Mouse (Mus musculus): ENCODE results near the gene Kat2a.

Kat2a gene

DNA sequence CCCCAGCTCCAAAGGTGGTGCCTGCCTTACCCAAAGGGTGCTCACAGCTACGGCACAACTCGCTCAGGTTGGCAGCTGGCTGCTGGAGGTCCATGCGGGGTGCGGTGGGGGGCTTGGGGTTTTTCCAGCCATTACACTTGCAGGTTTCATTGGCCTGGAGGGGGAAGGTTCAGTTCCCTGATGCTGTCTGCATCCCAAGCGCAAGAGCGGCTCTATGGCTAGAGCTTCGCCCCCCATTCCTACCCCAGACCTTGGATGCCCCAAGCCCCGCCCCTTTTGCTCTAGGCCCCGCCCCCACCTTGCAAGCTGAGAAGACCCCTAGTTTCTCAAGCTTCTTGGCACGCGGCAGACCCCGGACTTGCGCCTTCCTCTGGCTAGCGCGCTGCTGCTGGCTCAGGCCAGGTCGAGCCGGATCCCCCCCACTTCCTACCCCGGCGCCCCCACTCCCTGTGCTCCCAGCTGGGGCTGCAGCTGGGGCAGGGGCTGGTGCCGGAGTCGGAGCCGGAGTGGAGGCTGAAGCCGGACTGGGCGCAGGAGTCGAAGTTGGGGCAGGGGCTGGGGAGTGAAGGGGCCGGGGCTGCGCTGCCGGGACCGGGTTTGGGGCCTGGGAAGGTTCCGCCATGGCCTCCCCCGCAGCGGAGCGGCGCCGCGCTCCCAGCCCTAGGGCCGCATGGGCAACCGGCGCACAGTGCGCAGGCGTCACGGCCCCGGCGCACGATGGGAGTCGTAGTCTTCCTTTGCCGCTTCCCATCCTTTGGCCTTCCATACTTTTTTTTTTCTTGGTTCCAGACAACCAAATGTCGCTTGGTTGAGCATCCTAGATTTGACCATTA, at the start of gene Kat2a:
Gene Kat2a (minus strand): TSS at position 683 of the 833 bp plus-strand sequence.
- DNase-seq (ENCODE audit: low read depth, low spot score) = peak; percentile 47

DNA sequence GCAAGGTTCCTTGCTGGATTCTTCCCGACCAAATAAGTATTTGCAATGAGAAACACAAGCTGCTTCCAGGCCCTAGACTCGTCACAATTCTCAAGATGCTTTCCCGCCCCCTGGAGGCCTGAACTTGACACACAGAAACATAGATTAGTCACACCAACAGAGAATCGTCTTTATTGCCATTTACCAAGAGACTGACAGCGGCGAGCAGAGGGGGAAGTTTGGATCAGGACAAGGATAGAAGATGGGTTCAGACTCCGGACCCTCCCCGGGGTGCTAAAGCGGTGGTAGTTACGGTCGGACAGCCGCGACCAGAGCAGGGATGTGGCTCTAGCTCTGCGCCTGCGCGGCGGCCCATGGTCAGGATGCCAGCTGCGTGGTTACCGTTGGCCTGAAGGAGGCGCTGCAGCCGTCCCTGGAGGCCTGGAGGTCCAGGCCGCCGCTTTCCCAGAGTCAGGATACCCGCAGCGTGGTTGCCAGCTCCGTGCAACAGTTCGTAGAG, 49.3 kb upstream of the Kat2a start:
- peak; percentile 40 for DNase-seq (ENCODE audit: low read depth, low spot score)

DNA sequence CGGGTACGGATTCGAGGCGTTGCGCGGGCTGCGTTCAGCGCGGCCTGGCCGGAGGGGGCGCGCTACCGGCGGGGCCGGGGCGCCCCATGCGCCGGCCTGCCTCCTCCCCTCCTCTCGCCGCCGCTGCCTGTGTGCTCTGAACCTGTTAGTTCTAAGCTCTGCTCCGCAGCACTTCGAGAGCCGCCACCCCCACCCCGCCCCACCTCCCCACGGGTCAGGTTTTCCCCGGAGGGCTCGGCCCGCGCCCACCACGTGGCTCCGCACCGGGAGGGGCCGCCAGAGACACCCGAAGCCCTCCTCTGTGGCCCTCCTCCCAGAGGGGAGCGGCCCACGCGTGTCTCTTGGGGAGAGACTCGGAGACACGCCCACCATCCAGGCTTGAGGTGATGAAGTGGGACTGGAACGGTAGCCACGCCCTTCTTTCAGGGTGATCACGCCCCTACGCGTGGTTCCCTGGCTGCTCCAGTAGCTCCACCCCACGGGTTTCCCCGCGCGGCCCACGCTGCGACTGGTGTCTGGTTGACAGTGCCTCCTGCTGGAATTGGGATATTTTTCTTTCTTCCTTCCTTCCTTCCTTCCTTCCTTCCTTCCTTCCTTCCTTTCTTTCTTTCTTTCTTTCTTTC, 47.5 kb upstream of the Kat2a start, which contains the start of gene Kcnh4:
Gene Kcnh4 (minus strand): TSS at position 332 of the 623 bp plus-strand sequence.
- peak; percentile 49 for DNase-seq (ENCODE audit: low read depth, low spot score)

DNA sequence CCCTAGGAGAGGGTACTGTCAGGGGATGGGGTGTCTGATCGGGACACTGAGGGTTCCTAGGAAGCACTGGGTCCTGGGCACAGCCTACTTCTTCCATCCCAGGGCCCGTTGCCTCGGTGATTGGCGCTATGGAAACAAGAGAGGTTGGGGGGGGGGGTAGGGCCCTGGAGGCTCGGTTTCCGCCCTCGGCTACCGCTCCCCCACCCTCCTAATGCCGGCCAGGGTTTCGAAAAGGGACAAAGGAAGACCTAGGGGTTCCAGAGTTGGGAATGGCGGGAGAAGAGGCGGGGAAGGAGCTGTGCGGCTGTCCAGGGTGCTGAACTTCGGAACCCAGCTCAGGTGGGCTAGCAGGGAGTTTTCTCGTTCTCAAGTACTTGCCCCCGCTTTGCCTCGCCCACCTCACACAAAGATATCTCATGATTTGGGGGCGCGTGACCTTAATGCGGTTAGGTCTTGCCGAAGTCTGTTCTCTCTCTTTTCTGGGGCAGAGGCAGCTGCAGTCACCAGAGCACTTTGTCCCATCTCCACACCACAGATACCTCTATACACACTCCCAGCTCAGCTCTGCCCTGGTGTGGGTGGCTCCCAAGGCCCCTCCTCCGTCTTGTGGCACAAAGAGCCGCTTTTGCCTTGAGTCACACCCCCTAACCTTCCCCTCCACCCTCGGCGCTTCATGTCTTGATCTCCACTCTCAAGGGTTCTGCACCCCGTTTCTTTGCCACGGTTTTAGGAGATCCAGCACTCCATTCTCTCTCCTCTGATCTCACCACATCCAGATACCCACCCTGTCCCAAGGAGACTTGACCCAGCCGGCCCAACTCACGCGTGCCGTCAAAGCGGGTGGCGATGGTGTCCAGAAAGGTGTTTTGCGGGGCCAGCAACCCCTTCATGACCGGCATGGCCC, 46.7 kb upstream of the Kat2a start:
- DNase-seq (ENCODE audit: low read depth, low spot score) = no peak

GRCm38 (mm10) chr11:100757566-100757965, 45.3 kb upstream of the Kat2a start:
- no peak for DNase-seq (ENCODE audit: low read depth, low spot score)

GRCm38 (mm10) chr11:100756476-100756875, 44.2 kb upstream of the Kat2a start:
- no peak for DNase-seq (ENCODE audit: low read depth, low spot score)

- no peak for DNase-seq (ENCODE audit: low read depth, low spot score)
Measured at GRCm38 (mm10) chr11:100754693-100755057, 42.4 kb upstream of the Kat2a start.

DNA sequence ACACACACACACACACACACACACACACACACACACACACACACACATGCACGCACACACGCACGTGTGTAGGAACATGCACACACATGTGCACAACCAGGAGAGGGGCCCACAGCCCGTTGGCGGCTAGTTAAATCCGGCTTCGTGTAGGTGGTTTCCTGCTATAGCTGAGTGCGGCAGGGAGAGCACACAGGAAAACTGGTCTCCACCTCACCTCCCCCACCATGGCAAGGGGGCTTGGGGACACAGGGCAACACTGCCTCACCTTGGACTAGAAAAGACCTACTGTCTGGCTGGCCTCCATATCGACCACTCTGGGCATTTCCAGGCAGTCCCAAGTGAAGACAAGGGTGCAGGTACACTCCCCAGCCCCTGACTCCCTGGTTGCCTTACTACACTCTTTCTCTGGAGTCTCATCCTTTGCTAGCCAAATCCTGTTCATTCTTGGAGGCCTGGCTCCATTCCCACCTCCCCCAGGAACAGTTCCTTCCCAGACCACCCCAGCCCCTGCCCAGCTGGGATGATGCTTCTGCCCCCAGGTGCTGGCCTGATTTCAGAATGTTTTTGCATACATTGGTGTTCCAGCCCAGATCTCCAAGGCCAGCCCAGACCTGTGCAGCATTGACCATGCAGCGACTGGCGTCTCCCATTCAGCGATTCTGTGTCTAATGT, 41.9 kb upstream of the Kat2a start:
- no peak for DNase-seq (ENCODE audit: low read depth, low spot score)

GRCm38 (mm10) chr11:100752294-100752693, 40.0 kb upstream of the Kat2a start:
- no peak for DNase-seq (ENCODE audit: low read depth, low spot score)

DNA sequence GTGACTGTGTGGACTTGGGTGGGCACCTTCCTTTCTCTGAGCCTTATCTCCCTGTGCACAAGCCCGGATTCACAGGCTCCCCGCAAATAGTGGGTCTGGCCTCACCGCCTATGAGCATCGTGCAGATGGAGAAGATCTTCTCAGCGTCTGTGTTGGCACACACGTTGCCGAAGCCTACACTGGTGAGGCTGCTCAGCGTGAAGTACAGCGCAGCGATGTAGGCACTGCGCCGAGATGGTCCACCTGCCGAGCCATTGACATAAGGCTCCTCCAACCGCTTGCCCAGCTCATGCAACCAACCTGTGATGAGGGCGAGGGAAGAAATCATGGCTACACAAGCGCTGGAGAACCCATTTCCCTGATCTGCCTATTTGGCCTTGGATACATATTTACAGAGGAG, 37.9 kb upstream of the Kat2a start:
- no peak for DNase-seq (ENCODE audit: low read depth, low spot score)

DNA sequence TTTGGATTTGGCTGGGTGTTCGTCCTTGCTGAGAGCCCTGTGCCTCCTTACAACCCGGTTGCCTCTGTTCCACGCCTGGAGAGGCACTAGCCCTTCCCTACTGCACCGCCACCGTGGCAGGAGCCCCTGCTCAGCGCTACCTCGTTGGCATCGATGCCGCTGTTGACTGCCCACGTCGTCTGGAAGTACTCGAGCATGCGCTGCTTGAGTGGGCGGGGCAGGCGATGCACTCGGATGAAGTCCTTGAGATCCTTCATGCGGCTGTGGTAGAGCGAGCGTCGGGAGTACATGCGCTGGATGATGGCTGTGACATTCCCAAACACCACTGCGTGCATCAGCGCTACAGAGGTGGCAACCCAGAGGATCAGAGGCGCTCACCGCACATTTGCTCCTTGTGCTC, 37.2 kb upstream of the Kat2a start:
- DNase-seq (ENCODE audit: low read depth, low spot score) = no peak

DNA sequence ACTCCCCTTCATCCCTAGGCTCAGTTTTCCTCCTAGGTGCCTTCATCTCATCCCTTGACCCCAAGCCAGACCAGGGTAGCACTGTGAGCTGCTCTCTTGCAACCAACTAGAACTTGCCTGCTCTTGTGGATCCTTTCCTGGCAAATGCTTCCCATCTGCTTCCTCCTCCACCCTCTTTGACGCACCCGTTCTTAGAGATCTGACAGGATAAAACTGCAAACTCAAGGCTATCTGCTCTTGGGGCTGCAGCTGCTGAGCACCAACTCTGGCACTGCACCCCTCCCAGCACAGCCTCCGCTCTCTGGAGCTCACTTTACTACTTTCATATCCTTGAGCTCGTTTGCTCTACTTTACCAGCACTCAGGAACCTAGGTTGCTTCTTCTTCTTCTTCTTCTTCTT, 36.4 kb upstream of the Kat2a start:
- DNase-seq (ENCODE audit: low read depth, low spot score) = no peak

- no peak for DNase-seq (ENCODE audit: low read depth, low spot score)
Measured at GRCm38 (mm10) chr11:100747114-100747513, 34.8 kb upstream of the Kat2a start.

- no peak for DNase-seq (ENCODE audit: low read depth, low spot score)
Measured at GRCm38 (mm10) chr11:100746546-100746945, 34.3 kb upstream of the Kat2a start.

GRCm38 (mm10) chr11:100745085-100745484, 32.8 kb upstream of the Kat2a start:
- DNase-seq (ENCODE audit: low read depth, low spot score) = peak; percentile 36

- no peak for DNase-seq (ENCODE audit: low read depth, low spot score)
Measured at GRCm38 (mm10) chr11:100741348-100741747, 29.1 kb upstream of the Kat2a start.

GRCm38 (mm10) chr11:100738749-100739148, 26.5 kb upstream of the Kat2a start:
- no peak for DNase-seq (ENCODE audit: low read depth, low spot score)

GRCm38 (mm10) chr11:100738066-100738604, 25.9 kb upstream of the Kat2a start, which contains the start of gene Rab5c:
Gene Rab5c, minus strand, starts transcription at chr11:100738215.
- peak; percentile 99 for DNase-seq (ENCODE audit: low read depth, low spot score)

- peak; percentile 60 for DNase-seq (ENCODE audit: low read depth, low spot score)
Measured at GRCm38 (mm10) chr11:100737105-100737733, 25.0 kb upstream of the Kat2a start.

GRCm38 (mm10) chr11:100736746-100737080, 24.4 kb upstream of the Kat2a start:
- no peak for DNase-seq (ENCODE audit: low read depth, low spot score)
